Mouse (Mus musculus) liver, embryonic 11.5 days (tissue): ENCODE data around the gene Itgal. TPM values are rescaled to one million over a fixed set of nuclear protein-coding genes. Genes with fewer than 3 reads are reported as not detected.
"Not testable (repeated sequence)": the region's sequence is repeated elsewhere in the genome, so short reads cannot be mapped to it uniquely, and the experiment has no call there.

Source experiments
- ATAC-seq: fragments of 200-750 bp; cut with Nextera tagmentation; replicated peaks from 2 replicates; pipeline ENCODE4 v1.8.0; 2017; ENCODE audit warnings: moderate number of reproducible peaks, mild to moderate bottlenecking, moderate TSS enrichment, moderate library complexity; ENCODE audit not compliant: low FRiP score
- DNase-seq: peaks from one replicate; pipeline ENCODE4 v3.0.0-alpha.2; 2017; ENCODE audit warnings: low spot score
- H3K27ac ChIP-seq: fragments of 300-500 bp; sonication (generic); 2 replicates; pipeline ENCODE4 v1.5.1; 2014; ENCODE audit warnings: mild to moderate bottlenecking, low read depth, low read length, control low read depth
- H3K27me3 ChIP-seq: fragments of 300-500 bp; sonication (generic); replicated peaks from 2 replicates; pipeline ENCODE4 v1.6.1; 2014; ENCODE audit warnings: low read length, mixed read lengths; ENCODE audit not compliant: control insufficient read depth, insufficient read depth
- H3K36me3 ChIP-seq: fragments of 300-500 bp; sonication (generic); 2 replicates; pipeline ENCODE4 v1.6.1; 2014; ENCODE audit warnings: mild to moderate bottlenecking, low read length, moderate library complexity, mixed read lengths; ENCODE audit not compliant: control insufficient read depth, insufficient read depth
- H3K4me1 ChIP-seq: fragments of 300-500 bp; sonication (generic); replicated peaks from 2 replicates; pipeline ENCODE4 v1.6.1; 2014; ENCODE audit warnings: low read length, mixed read lengths; ENCODE audit not compliant: control insufficient read depth, insufficient read depth
- H3K4me2 ChIP-seq: fragments of 300-500 bp; sonication (generic); 2 replicates; pipeline ENCODE4 v1.6.1; 2014; ENCODE audit warnings: mild to moderate bottlenecking, control low read depth, moderate library complexity
- H3K4me3 ChIP-seq: fragments of 300-500 bp; sonication (generic); 2 replicates; pipeline ENCODE4 v1.5.1; 2014; ENCODE audit warnings: low read depth, low read length, control low read depth
- H3K9ac ChIP-seq: fragments of 300-500 bp; sonication (generic); 2 replicates; pipeline ENCODE4 v1.6.1; 2014; ENCODE audit warnings: low read depth, low read length, control low read depth
- H3K9me3 ChIP-seq: fragments of 300-500 bp; sonication (generic); 2 replicates; pipeline ENCODE4 v1.6.1; 2016; ENCODE audit warnings: low read length, inconsistent platforms, mixed read lengths; ENCODE audit not compliant: control insufficient read depth
- WGBS: fragments of 180-500 bp; shearing (Covaris S2); extraction: QIAGEN DNeasy Blood & Tissue Kit; methylation state at CpG from one replicate; pipeline ENCODE4 v1.1.7; 2014; 5-methylcytosine and 5-hydroxymethylcytosine counted together
- polyA plus RNA-seq: library from polyadenylated mRNA; unstranded; fragments of >200 nt; fragmentation: Nextera tagmentation; extraction: Ambion mirVana; gene quantifications from 2 replicates; pipeline ENCODE4 v1.2.1, GENCODE M21; 2014

Gene Itgal
- polyA plus RNA-seq, 1 experiment from 2014 or later, result 6.5 TPM

DNA sequence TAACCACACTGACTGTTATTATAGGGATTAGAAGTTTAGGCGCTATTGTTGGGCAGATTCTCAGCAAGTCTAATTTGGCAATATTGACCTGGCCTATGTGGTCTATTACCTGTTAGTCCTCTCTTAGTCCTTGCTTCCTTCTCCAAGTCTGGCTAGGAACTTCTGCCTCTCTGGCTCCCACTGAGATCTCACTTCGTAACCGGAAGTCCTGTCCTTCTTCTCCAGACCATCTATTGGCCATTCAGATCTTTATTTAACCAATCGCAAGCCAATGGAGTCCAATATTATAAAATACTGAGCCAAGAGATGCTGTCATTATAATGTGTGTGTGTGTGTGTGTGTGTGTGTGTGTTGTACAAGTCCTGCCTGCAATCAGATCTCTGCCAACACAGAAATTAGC lies 68.1 kb downstream of the Itgal start:
- WGBS, result 62% methylated on average over 4 of the region's 4 CpGs
- Histone ChIP-seq H3K9me3 (no peaks in the 10 kb centered on the region), H3K36me3 (no peaks in the 10 kb centered on the region), H3K4me2 (peak overlapping the region; percentile 73; the same call in 1 of the 2 replicates), H3K4me1 (no peaks in the 10 kb centered on the region), H3K9ac (no peak overlapping the region), H3K4me3 (no peak overlapping the region), H3K27me3 (no peaks in the 10 kb centered on the region), H3K27ac (no peak overlapping the region)
- DNase-seq (no peak), ATAC-seq (no peak)

DNA sequence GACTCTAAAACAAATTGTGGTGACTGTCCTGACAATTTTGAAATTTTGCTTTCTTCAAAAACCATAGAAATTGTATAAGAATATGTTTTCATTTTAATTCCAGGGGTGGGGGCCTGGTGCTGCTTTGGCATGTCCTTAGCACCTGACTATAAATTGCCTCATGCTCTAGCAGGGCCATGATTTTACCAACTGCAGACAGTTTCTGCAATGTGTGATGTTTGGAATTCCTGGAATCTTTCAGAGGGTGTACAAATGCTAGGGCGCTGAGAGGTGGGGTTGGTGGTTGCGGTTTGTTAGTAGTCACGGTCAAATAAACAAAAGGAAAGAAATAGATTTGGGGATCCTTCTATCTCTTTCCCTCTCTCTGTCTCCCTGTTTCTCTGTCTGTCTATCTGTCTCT lies 70.2 kb downstream of the Itgal start:
- DNase-seq, result no peak
- H3K36me3 ChIP-seq, result no peaks in the 10 kb centered on the region
- no peaks in the 10 kb centered on the region for H3K9me3 ChIP-seq
- no peak overlapping the region for H3K9ac ChIP-seq
- no peak for ATAC-seq
- 91% methylated on average over 3 of the region's 3 CpGs for WGBS
- H3K4me2 ChIP-seq, result no peak overlapping the region
- no peaks in the 10 kb centered on the region for H3K27me3 ChIP-seq
- H3K4me1 ChIP-seq, result no peaks in the 10 kb centered on the region
- no peak overlapping the region for H3K27ac ChIP-seq
- no peak overlapping the region for H3K4me3 ChIP-seq

DNA sequence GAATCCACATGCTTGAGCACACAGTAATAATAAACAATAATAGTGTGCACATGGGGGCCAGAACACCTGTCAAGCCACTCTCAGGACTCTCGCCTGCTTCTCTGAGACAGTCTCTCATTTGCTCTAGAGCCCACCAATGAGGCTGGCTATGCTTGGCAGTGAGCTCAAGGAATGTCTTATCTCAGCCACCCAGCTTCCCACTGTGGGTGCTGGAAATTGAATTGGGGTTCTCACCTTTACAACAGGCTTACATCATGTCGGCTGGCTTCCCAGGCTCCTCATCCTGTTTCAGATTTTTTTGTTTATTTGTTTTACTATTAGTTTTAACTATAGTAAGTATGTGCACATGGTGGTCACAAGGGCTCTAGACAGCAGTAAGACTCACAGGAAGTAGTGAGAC lies 75.2 kb downstream of the Itgal start:
- Histone ChIP-seq H3K9me3 (no peaks in the 10 kb centered on the region), H3K36me3 (peaks cover 6% of the 10 kb centered on the region; the same call in 1 of the 2 replicates), H3K27ac (no peak overlapping the region), H3K27me3 (no peaks in the 10 kb centered on the region), H3K9ac (no peak overlapping the region), H3K4me2 (no peak overlapping the region), H3K4me3 (no peak overlapping the region), H3K4me1 (no peaks in the 10 kb centered on the region)
- WGBS, result 52% methylated on average over 2 of the region's 2 CpGs
- DNase-seq (no peak), ATAC-seq (no peak)

DNA sequence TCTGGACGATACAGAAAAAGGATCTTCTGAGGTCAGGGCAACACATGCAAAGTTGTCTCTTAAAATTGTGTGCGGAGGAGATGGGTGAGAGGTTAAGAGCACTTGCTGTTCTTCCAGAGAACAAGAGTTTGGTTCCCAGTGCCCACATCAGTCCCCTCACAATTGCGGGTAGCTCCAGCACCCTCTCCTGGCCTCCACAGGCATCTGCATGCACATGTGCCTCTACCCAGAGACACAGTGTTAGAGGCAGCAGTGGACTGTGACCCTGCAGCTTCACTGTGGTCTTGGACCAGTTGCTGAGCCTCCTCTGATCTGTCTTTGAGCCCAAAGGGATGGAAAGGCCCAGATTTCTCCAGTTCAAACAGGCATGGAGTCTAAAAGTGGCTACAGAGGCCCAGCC lies 75.8 kb downstream of the Itgal start:
- not testable (repeated sequence) for ATAC-seq, H3K9me3 ChIP-seq, H3K36me3 ChIP-seq, DNase-seq, H3K4me3 ChIP-seq, H3K27ac ChIP-seq, H3K27me3 ChIP-seq, H3K9ac ChIP-seq, H3K4me2 ChIP-seq, H3K4me1 ChIP-seq
- WGBS, result 82% methylated on average over 3 of the region's 3 CpGs

DNA sequence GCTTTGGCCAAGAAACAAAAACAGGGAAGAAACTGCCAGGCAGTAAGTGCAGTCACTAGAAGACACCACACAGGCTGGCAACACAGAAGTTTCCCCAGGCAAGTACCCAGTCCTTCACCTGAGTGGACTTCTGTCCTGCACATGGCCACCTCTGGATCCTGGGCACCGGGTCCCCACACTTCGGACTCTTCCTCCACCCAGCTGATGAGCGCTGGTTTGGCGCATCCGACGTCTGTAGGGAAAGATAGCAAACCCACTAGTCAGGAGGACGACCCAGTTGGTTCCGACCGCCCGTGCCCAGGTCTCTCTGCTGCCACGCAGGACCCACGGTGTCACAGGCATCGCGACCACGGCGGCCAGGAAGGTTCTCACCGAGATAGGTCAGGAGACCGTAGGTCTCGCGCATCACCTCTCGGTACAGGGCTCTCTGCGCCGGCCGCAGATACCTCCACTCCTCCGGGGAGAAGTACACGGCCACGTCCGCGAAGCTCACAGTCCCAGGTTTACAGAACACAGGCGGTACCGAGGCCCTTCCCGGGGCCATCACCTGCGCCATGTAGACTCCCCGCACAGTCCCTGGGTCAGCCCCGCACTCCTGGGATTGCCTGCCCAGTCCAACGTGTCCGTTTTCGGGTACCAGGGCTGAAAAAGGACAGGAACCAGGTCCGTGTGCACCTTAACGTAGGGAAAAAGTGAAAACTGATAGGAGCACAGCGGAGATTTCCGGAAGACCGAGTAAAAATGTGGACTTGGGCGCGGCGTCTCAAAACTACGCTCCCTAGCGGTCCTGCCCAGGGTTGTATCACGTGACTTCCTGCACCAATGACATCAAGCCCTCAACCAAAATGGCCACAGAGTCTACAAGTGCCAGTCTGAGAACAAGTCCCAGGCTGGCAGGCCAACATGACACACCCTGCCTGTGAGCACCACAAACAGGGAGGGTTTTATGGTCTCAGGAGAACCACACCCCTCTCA lies 79.5 kb downstream of the Itgal start, which contains the start of gene Zfp747:
Zfp747 (minus strand) TSS at position 780 of the 975 bp plus-strand sequence.
- H3K9me3 ChIP-seq, H3K27me3 ChIP-seq, H3K36me3 ChIP-seq, H3K4me1 ChIP-seq: not testable (repeated sequence)
- Histone ChIP-seq H3K9ac (peak within 1 kb of the TSS; percentile 84), H3K4me3 (peak within 1 kb of the TSS; percentile 76), H3K4me2 (peak within 1 kb of the TSS; percentile 79), H3K27ac (peak within 1 kb of the TSS; percentile 62)
- DNase-seq (peak; percentile 80), ATAC-seq (peak; percentile 96)
- WGBS, result under 1% methylated on average over 49 of the region's 49 CpGs

DNA sequence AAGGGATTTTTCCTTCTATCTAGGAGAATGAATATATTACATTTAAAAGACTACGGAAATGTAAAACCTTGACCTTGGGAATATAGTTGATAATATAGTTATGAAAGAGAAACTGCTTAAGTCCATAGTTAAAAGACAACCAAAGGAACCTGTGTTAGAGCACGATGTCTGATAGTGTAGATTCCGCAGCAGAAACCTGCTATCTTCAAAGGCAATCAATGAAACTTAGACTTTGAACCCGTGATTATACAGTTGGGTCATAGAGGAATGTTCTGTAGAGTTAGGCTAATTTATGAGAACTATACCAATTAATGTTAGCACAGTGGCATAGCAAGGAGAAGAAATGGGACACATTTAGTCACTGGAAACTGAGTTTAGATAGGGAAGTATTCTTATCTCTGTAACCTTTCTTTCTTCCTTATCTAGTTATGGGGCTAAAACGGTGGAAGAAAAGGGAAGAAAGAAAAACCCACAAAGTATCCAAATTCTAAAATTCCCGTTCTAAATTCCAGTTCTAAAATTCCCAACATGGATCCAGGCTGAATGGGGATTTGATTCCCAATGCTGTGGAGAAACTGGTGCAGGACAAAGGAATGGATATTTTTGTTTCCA lies 82.4 kb downstream of the Itgal start:
- no peak for ATAC-seq
- WGBS, result 47% methylated on average over 6 of the region's 6 CpGs

More for the DNA sequence above, 82.4 kb downstream of the Itgal start:
- no peak overlapping the region for H3K4me3 ChIP-seq
- H3K4me2 ChIP-seq, result no peak overlapping the region
- no peaks in the 10 kb centered on the region for H3K9me3 ChIP-seq
- H3K27me3 ChIP-seq, result no peaks in the 10 kb centered on the region
- H3K27ac ChIP-seq, result no peak overlapping the region
- H3K9ac ChIP-seq, result no peak overlapping the region
- no peaks in the 10 kb centered on the region; the same call in 1 of the 2 replicates for H3K4me1 ChIP-seq
- DNase-seq, result no peak
- peaks cover 5% of the 10 kb centered on the region; the same call in 1 of the 2 replicates for H3K36me3 ChIP-seq

Other genes starting within 250 kb of the Itgal start
- not detected in 2 replicates for gene Zg16, start 208.9 kb upstream of the Itgal start, polyA plus RNA-seq
- gene AI467606, start 204.9 kb upstream of the Itgal start, polyA plus RNA-seq, result 12.3 and 13.7 TPM in 2 replicates
- gene Qprt, start 174.0 kb upstream of the Itgal start, polyA plus RNA-seq, result 43.8 and 44.2 TPM in 2 replicates
- gene Spn, start 158.4 kb upstream of the Itgal start, polyA plus RNA-seq, result 12.7 and 14.4 TPM in 2 replicates
- 50.3 and 59.5 TPM in 2 replicates for gene Cd2bp2, start 100.2 kb upstream of the Itgal start, polyA plus RNA-seq
- 28.2 and 29.0 TPM in 2 replicates for gene Tbc1d10b, start 87.8 kb upstream of the Itgal start, polyA plus RNA-seq
- 31.5 and 33.6 TPM in 2 replicates for gene Mylpf, start 87.4 kb upstream of the Itgal start, polyA plus RNA-seq
- 17.2 TPM in 2 replicates for gene Zfp553, start 63.2 kb upstream of the Itgal start, polyA plus RNA-seq
- gene Sept1, start 63.1 kb upstream of the Itgal start, polyA plus RNA-seq, result 14.9 and 17.5 TPM in 2 replicates
- 45.9 and 47.3 TPM in 2 replicates for gene Zfp771, start 52.0 kb upstream of the Itgal start, polyA plus RNA-seq
- 266 and 275 TPM in 2 replicates for gene Dctpp1, start 35.6 kb upstream of the Itgal start, polyA plus RNA-seq
- 178 and 203 TPM in 2 replicates for gene Sephs2, start 22.2 kb upstream of the Itgal start, polyA plus RNA-seq
- 3.4 and 3.6 TPM in 2 replicates for gene Zfp768, start 49.3 kb downstream of the Itgal start, polyA plus RNA-seq
- 4.9 and 5.8 TPM in 2 replicates for gene Zfp747, start 79.8 kb downstream of the Itgal start, polyA plus RNA-seq
- gene 9130019O22Rik, start 90.9 kb downstream of the Itgal start, polyA plus RNA-seq, result 2.4 and 3.0 TPM in 2 replicates
- 3.3 and 4.2 TPM in 2 replicates for gene E430018J23Rik, start 97.4 kb downstream of the Itgal start, polyA plus RNA-seq
- gene Zfp764, start 110.6 kb downstream of the Itgal start, polyA plus RNA-seq, result 4.6 and 4.8 TPM in 2 replicates
- gene Zfp688, start 125.8 kb downstream of the Itgal start, polyA plus RNA-seq, result 18.7 and 19.5 TPM in 2 replicates
- 4.5 and 5.3 TPM in 2 replicates for gene Zfp689, start 152.9 kb downstream of the Itgal start, polyA plus RNA-seq
- 39.0 and 40.6 TPM in 2 replicates for gene Prr14, start 163.4 kb downstream of the Itgal start, polyA plus RNA-seq
- gene Fbrs, start 182.9 kb downstream of the Itgal start, polyA plus RNA-seq, result 8.9 and 12.4 TPM in 2 replicates
- 40.3 and 45.5 TPM in 2 replicates for gene Srcap, start 215.7 kb downstream of the Itgal start, polyA plus RNA-seq
- gene Gm42715, start 223.3 kb downstream of the Itgal start, polyA plus RNA-seq, result 13.0 and 16.1 TPM in 2 replicates